Mouse (Mus musculus) embryonic facial prominence, embryonic 14.5 days (tissue): ENCODE results near the gene Mafb. TPM values are rescaled to one million over a fixed set of nuclear protein-coding genes. Genes with fewer than 3 reads are reported as not detected.
A peak's percentile ranks its signal among the peaks of the same experiment; 100 is the strongest.

Experiments used
- ATAC-seq: fragments of 200-750 bp; cut with Nextera tagmentation; 2 replicates; pipeline ENCODE4 v1.8.0; 2017; ENCODE audit warnings: low read depth, moderate number of reproducible peaks, moderate TSS enrichment
- DNase-seq: peaks from one replicate; pipeline ENCODE4 v3.0.0-alpha.2; 2015; ENCODE audit warnings: low spot score
- H3K27ac ChIP-seq: fragments of 300-500 bp; sonication (generic); replicated peaks from 2 replicates; pipeline ENCODE4 v1.5.1; 2014; ENCODE audit warnings: low read depth, mild to moderate bottlenecking, low read length, moderate library complexity
- H3K27me3 ChIP-seq: fragments of 300-500 bp; sonication (generic); replicated peaks from 2 replicates; pipeline ENCODE4 v1.6.1; 2014; ENCODE audit warnings: low read length; ENCODE audit not compliant: control insufficient read depth, insufficient read depth
- H3K36me3 ChIP-seq: fragments of 300-500 bp; sonication (generic); 2 replicates; pipeline ENCODE4 v1.6.1; 2014; ENCODE audit warnings: low read length, mixed read lengths; ENCODE audit not compliant: control insufficient read depth, insufficient read depth
- H3K4me1 ChIP-seq: fragments of 300-500 bp; sonication (generic); 2 replicates; pipeline ENCODE4 v1.6.1; 2014; ENCODE audit warnings: antibody characterized with exemption, low read length; ENCODE audit not compliant: control insufficient read depth, insufficient read depth
- H3K4me2 ChIP-seq: fragments of 300-500 bp; sonication (generic); 2 replicates; pipeline ENCODE4 v1.6.1; 2014; ENCODE audit warnings: low read depth, mild to moderate bottlenecking, low read length, moderate library complexity, mixed read lengths
- H3K4me3 ChIP-seq: fragments of 300-500 bp; sonication (generic); 2 replicates; pipeline ENCODE4 v1.5.1; 2014; ENCODE audit warnings: low read depth, mild to moderate bottlenecking, low read length
- H3K9ac ChIP-seq: fragments of 300-500 bp; sonication (generic); 2 replicates; pipeline ENCODE4 v1.6.1; 2014; ENCODE audit warnings: low read depth, mild to moderate bottlenecking, low read length, moderate library complexity, mixed read lengths
- H3K9me3 ChIP-seq: fragments of 300-500 bp; sonication (generic); 2 replicates; pipeline ENCODE4 v1.6.1; 2016; ENCODE audit warnings: low read length; ENCODE audit not compliant: control insufficient read depth
- WGBS: fragments of 180-500 bp; shearing (Covaris S2); extraction: QIAGEN DNeasy Blood & Tissue Kit; methylation state at CpG from one replicate; pipeline ENCODE4 v1.1.7; 2014; 5-methylcytosine and 5-hydroxymethylcytosine counted together
- polyA plus RNA-seq: library from polyadenylated mRNA; unstranded; fragments of >200 nt; fragmentation: Nextera tagmentation; extraction: Ambion mirVana; gene quantifications from 2 replicates; pipeline ENCODE4 v1.2.1, GENCODE M21; 2014

Mafb gene
- polyA plus RNA-seq = 16.9 and 18.5 TPM in 2 replicates

GRCm38 (mm10) chr2:160366980-160367338, at the start of gene Mafb:
Mafb (minus strand) TSS chr2:160367065.
- H3K4me2 ChIP-seq = peak within 1 kb of the TSS; percentile 99
- 0% methylated on average over 19 of the region's 37 CpGs for WGBS
- DNase-seq (peak; percentile 97), ATAC-seq (peak; percentile 93)
- peaks cover 4% of the 10 kb centered on the region; the same call in 1 of the 2 replicates for H3K4me1 ChIP-seq
- H3K9me3 ChIP-seq = no peaks in the 10 kb centered on the region
- peak within 1 kb of the TSS; percentile 88 for H3K27ac ChIP-seq
- H3K27me3 ChIP-seq = peaks cover 75% of the 10 kb centered on the region
- peak within 1 kb of the TSS; percentile 65 for H3K4me3 ChIP-seq
- peak within 1 kb of the TSS; percentile 81 for H3K9ac ChIP-seq
- peaks cover 6% of the 10 kb centered on the region; the same call in 1 of the 2 replicates for H3K36me3 ChIP-seq

- H3K9me3 ChIP-seq = 0 out of 2 replicates have a peak, but pooled peaks cover 3% of the 10 kb centered on the region
- no peaks in the 10 kb centered on the region for H3K36me3 ChIP-seq
- WGBS = 90% methylated on average over 8 of the region's 8 CpGs
- H3K4me1 ChIP-seq = no peaks in the 10 kb centered on the region
- no peak overlapping the region for H3K4me2 ChIP-seq
- no peak overlapping the region for H3K4me3 ChIP-seq
- H3K27ac ChIP-seq = no peak overlapping the region
- DNase-seq (no peak), ATAC-seq (no peak)
- no peaks in the 10 kb centered on the region for H3K27me3 ChIP-seq
- no peak overlapping the region for H3K9ac ChIP-seq
Observed at GRCm38 (mm10) chr2:160415161-160415560, 48.3 kb upstream of the Mafb start.

GRCm38 (mm10) chr2:160414736-160415135, 47.9 kb upstream of the Mafb start:
- H3K4me1 ChIP-seq = no peaks in the 10 kb centered on the region
- no peak overlapping the region for H3K4me2 ChIP-seq
- H3K9ac ChIP-seq = no peak overlapping the region
- H3K27me3 ChIP-seq = no peaks in the 10 kb centered on the region
- no peak for DNase-seq
- no peak overlapping the region for H3K27ac ChIP-seq
- 88% methylated on average over 11 of the region's 11 CpGs for WGBS
- ATAC-seq = no peak
- H3K9me3 ChIP-seq = 0 out of 2 replicates have a peak, but pooled peaks cover 3% of the 10 kb centered on the region
- no peak overlapping the region for H3K4me3 ChIP-seq
- H3K36me3 ChIP-seq = no peaks in the 10 kb centered on the region

- 100% methylated on average over 5 of the region's 5 CpGs for WGBS
Observed at GRCm38 (mm10) chr2:160413982-160414381, 47.1 kb upstream of the Mafb start.

GRCm38 (mm10) chr2:160413055-160413454, 46.2 kb upstream of the Mafb start:
- 47% methylated on average over 12 of the region's 12 CpGs for WGBS
- no peak overlapping the region for H3K4me3 ChIP-seq
- H3K4me1 ChIP-seq = no peaks in the 10 kb centered on the region
- no peak overlapping the region for H3K27ac ChIP-seq
- H3K9ac ChIP-seq = no peak overlapping the region
- H3K36me3 ChIP-seq = no peaks in the 10 kb centered on the region
- no peak overlapping the region for H3K4me2 ChIP-seq
- DNase-seq (peak; percentile 52), ATAC-seq (0 out of 2 replicates have a peak, but pooled peaks have one; percentile 26)
- H3K27me3 ChIP-seq = no peaks in the 10 kb centered on the region
- H3K9me3 ChIP-seq = 0 out of 2 replicates have a peak, but pooled peaks cover 3% of the 10 kb centered on the region

More at GRCm38 (mm10) chr2:160413982-160414381, 47.1 kb upstream of the Mafb start:
- no peak for DNase-seq
- ATAC-seq = no peak
- H3K4me3 ChIP-seq = no peak overlapping the region
- H3K4me2 ChIP-seq = no peak overlapping the region
- no peak overlapping the region for H3K9ac ChIP-seq
- H3K27ac ChIP-seq = no peak overlapping the region
- H3K4me1 ChIP-seq = no peaks in the 10 kb centered on the region
- H3K9me3 ChIP-seq = 0 out of 2 replicates have a peak, but pooled peaks cover 3% of the 10 kb centered on the region
- H3K27me3 ChIP-seq = no peaks in the 10 kb centered on the region
- H3K36me3 ChIP-seq = no peaks in the 10 kb centered on the region

- no peak for DNase-seq
- no peak overlapping the region for H3K9ac ChIP-seq
- H3K36me3 ChIP-seq = no peaks in the 10 kb centered on the region
- ATAC-seq = no peak
- H3K4me2 ChIP-seq = no peak overlapping the region
- no peak overlapping the region for H3K4me3 ChIP-seq
- no peak overlapping the region for H3K27ac ChIP-seq
- 78% methylated on average over 7 of the region's 7 CpGs for WGBS
- no peaks in the 10 kb centered on the region for H3K27me3 ChIP-seq
- H3K4me1 ChIP-seq = no peaks in the 10 kb centered on the region
- 0 out of 2 replicates have a peak, but pooled peaks cover 3% of the 10 kb centered on the region for H3K9me3 ChIP-seq
Observed at GRCm38 (mm10) chr2:160411431-160411830, 44.6 kb upstream of the Mafb start.

GRCm38 (mm10) chr2:160407720-160408119, 40.9 kb upstream of the Mafb start:
- 83% methylated on average over 3 of the region's 3 CpGs for WGBS
- H3K4me2 ChIP-seq = no peak overlapping the region
- no peak overlapping the region for H3K9ac ChIP-seq
- no peak overlapping the region for H3K4me3 ChIP-seq
- no peaks in the 10 kb centered on the region for H3K9me3 ChIP-seq
- H3K4me1 ChIP-seq = no peaks in the 10 kb centered on the region
- DNase-seq (no peak), ATAC-seq (no peak)
- H3K27ac ChIP-seq = no peak overlapping the region
- no peaks in the 10 kb centered on the region for H3K36me3 ChIP-seq
- no peaks in the 10 kb centered on the region for H3K27me3 ChIP-seq

GRCm38 (mm10) chr2:160397747-160398146, 30.9 kb upstream of the Mafb start:
- H3K36me3 ChIP-seq = no peaks in the 10 kb centered on the region
- H3K27ac ChIP-seq = no peak overlapping the region
- 78% methylated on average over 12 of the region's 12 CpGs for WGBS
- no peaks in the 10 kb centered on the region for H3K4me1 ChIP-seq
- 0 out of 2 replicates have a peak, but pooled peaks cover 3% of the 10 kb centered on the region for H3K27me3 ChIP-seq
- DNase-seq (no peak), ATAC-seq (no peak)
- no peak overlapping the region for H3K9ac ChIP-seq
- no peak overlapping the region for H3K4me3 ChIP-seq
- H3K9me3 ChIP-seq = no peaks in the 10 kb centered on the region
- no peak overlapping the region for H3K4me2 ChIP-seq

GRCm38 (mm10) chr2:160394735-160395134, 27.9 kb upstream of the Mafb start:
- H3K4me3 ChIP-seq = no peak overlapping the region
- no peaks in the 10 kb centered on the region for H3K4me1 ChIP-seq
- no peaks in the 10 kb centered on the region for H3K9me3 ChIP-seq
- 61% methylated on average over 7 of the region's 7 CpGs for WGBS
- peaks cover 3% of the 10 kb centered on the region; the same call in 1 of the 2 replicates for H3K27me3 ChIP-seq
- H3K27ac ChIP-seq = no peak overlapping the region
- H3K9ac ChIP-seq = no peak overlapping the region
- ATAC-seq = no peak
- no peaks in the 10 kb centered on the region for H3K36me3 ChIP-seq
- H3K4me2 ChIP-seq = no peak overlapping the region
- DNase-seq = no peak
